8 mouse cellular contexts compared by ENCODE assay signal in the genomic region with DNA sequence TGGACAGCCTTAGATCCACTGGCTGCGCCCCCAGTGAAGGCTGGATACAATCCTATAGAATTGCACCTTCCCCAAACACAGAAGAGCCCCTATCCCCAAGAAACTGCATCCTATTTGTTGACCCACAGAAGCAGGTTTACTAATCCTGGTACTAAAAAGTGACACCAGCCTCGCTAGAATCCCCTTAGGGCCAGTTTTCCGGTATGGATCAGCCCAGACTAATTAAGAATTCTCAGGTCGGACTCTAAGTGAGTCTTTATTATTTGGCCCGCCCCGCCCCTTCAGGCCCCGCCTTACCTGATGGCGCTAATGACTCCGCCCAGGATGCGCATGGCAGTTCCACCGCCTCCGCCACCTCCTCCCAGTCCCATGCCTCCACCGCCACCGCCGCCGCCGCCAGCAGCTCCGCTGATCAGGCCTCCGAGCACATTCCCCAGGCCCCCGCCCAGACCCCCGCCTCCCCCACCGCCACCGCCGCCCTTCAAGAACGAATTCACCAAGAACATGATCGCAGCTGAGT. TPM values are rescaled to one million over a fixed set of nuclear protein-coding genes. Genes with fewer than 3 reads are reported as not detected.
DNase-seq lines count a peak whose midpoint lies in the region; ATAC-seq and TF ChIP-seq lines count a peak whose summit lies in the region.

No protein-coding gene starts in this region.

- peak overlapping the region; percentile 85 for H3K4me3 ChIP-seq in heart, embryonic 10.5 days
- H3K4me3 ChIP-seq in liver, embryonic 12.5 days, result peak overlapping the region; percentile 79
- H3K4me3 ChIP-seq in myocyte, result peak overlapping the region; percentile 83

- under 1% methylated on average over 26 of the region's 26 CpGs for WGBS in heart, embryonic 10.5 days
- 2% methylated on average over 26 of the region's 26 CpGs for WGBS in liver, embryonic 12.5 days (ENCODE audit: insufficient replicate concordance)

- peak; percentile 89 for DNase-seq in 416B (ENCODE audit: low read depth)
- DNase-seq in adrenal gland, adult 18-20 months (ENCODE audit: low spot score in 2 of 2), result peak; percentile 80 to 83
- peak; percentile 87 for DNase-seq in embryo, embryonic 9.5 days (ENCODE audit: extremely low spot score)
- peak; percentile 95 for DNase-seq in heart, embryonic 10.5 days (ENCODE audit: low spot score)
- peak; percentile 86 for DNase-seq in kidney, adult 9 months
- DNase-seq in spleen, postnatal 36 days (ENCODE audit: low spot score in 2 of 2), result peak; percentile 85 to 86

- peaks cover 40% of the 10 kb centered on the region for H3K4me1 ChIP-seq in heart, embryonic 10.5 days
- peaks cover 36% of the 10 kb centered on the region for H3K4me1 ChIP-seq in liver, embryonic 12.5 days

- peaks cover 38% of the 10 kb centered on the region for H3K36me3 ChIP-seq in heart, embryonic 10.5 days
- H3K36me3 ChIP-seq in liver, embryonic 12.5 days, result peaks cover 44% of the 10 kb centered on the region
- peaks cover 13% of the 10 kb centered on the region for H3K36me3 ChIP-seq in myocyte (ENCODE audit: control insufficient read depth, insufficient read depth)

- TF ChIP-seq POLR2A in myocyte (IDR thresholded peaks at IDR 0.05; ENCODE audit: insufficient read length, low read depth), result peak; percentile 76

- H3K4me2 ChIP-seq in liver, embryonic 12.5 days, result peak overlapping the region; percentile 88
- peak overlapping the region; percentile 86 for H3K4me2 ChIP-seq in myocyte (ENCODE audit: low read depth)

- peaks cover 22% of the 10 kb centered on the region for H3K79me2 ChIP-seq in myocyte (ENCODE audit: control insufficient read depth, insufficient read depth)

- no peaks in the 10 kb centered on the region for H3K9me3 ChIP-seq in heart, embryonic 10.5 days
- no peaks in the 10 kb centered on the region for H3K9me3 ChIP-seq in liver, embryonic 12.5 days (replicated peaks)

- H3K9ac ChIP-seq in liver, embryonic 12.5 days, result peak overlapping the region; percentile 87

- peak; percentile 80 for ATAC-seq in liver, embryonic 12.5 days

- peak overlapping the region; percentile 90 for H3K27ac ChIP-seq in heart, embryonic 10.5 days
- peak overlapping the region; percentile 92 for H3K27ac ChIP-seq in liver, embryonic 12.5 days

- H3K27me3 ChIP-seq in heart, embryonic 10.5 days (ENCODE audit: insufficient read depth, poor library complexity, severe bottlenecking), result no peaks in the 10 kb centered on the region
- H3K27me3 ChIP-seq in liver, embryonic 12.5 days (replicated peaks), result no peaks in the 10 kb centered on the region
- H3K27me3 ChIP-seq in myocyte (ENCODE audit: control insufficient read depth, insufficient read depth, insufficient read length), result no peaks in the 10 kb centered on the region

- H3ac ChIP-seq in myocyte (ENCODE audit: control insufficient read depth, insufficient read length), result peak overlapping the region; percentile 30

TF ChIP-seq in myocyte, 11 proteins besides CTCF, POLR2A, EP300 and RAD21:
- peak; percentile 68 for TF ChIP-seq POLR2AphosphoS2 (IDR thresholded peaks at IDR 0.05; ENCODE audit: insufficient read length, low read depth)
- no peak for TF ChIP-seq MYOD1 (IDR thresholded peaks at IDR 0.05; ENCODE audit: control insufficient read depth in 1 of 3, insufficient read length in 2 of 3, low read depth in 2 of 3)

RNA-seq across cellular contexts. Expression of gene Capns1, which starts 5.0 kb away (rescaled TPM):
- total RNA-seq in adrenal gland, adult 18-20 months (2021), result 100 to 1,000 TPM; 575 to 621 TPM
- 76.6 and 84.1 TPM in 2 replicates for polyA plus RNA-seq in heart, embryonic 10.5 days (2016; fragmentation: Nextera tagmentation; extraction: Ambion mirVana)
- 42.6 and 49.2 TPM in 2 replicates for polyA plus RNA-seq in liver, embryonic 12.5 days (2016; fragmentation: Nextera tagmentation; extraction: Ambion mirVana)
- polyA plus RNA-seq in myocyte (2012; fragmentation: generic; extraction: Trizol), result 622 TPM

RNA-seq across cellular contexts. Expression of gene Cox7a1, which starts 9.7 kb away (rescaled TPM):
- total RNA-seq in adrenal gland, adult 18-20 months (2021), result 100 to 1,000 TPM; 349 to 810 TPM
- polyA plus RNA-seq in heart, embryonic 10.5 days (2016; fragmentation: Nextera tagmentation; extraction: Ambion mirVana), result 163 and 277 TPM in 2 replicates
- 4.4 and 6.2 TPM in 2 replicates for polyA plus RNA-seq in liver, embryonic 12.5 days (2016; fragmentation: Nextera tagmentation; extraction: Ambion mirVana)
- 112 TPM for polyA plus RNA-seq in myocyte (2012; fragmentation: generic; extraction: Trizol)

RNA-seq across cellular contexts. Expression of gene Zfp146, which starts 24.1 kb away (rescaled TPM):
- 10 to 100 TPM; 48.5 to 54.2 TPM for total RNA-seq in adrenal gland, adult 18-20 months (2021)
- 8.6 and 9.5 TPM in 2 replicates for polyA plus RNA-seq in heart, embryonic 10.5 days (2016; fragmentation: Nextera tagmentation; extraction: Ambion mirVana)
- polyA plus RNA-seq in liver, embryonic 12.5 days (2016; fragmentation: Nextera tagmentation; extraction: Ambion mirVana), result 6.8 and 6.9 TPM in 2 replicates
- polyA plus RNA-seq in myocyte (2012; fragmentation: generic; extraction: Trizol), result 13.2 TPM

RNA-seq across cellular contexts. Expression of gene Polr2i, which starts 38.1 kb away (rescaled TPM):
- 10 to 100 TPM; 51.1 to 64.1 TPM for total RNA-seq in adrenal gland, adult 18-20 months (2021)
- polyA plus RNA-seq in heart, embryonic 10.5 days (2016; fragmentation: Nextera tagmentation; extraction: Ambion mirVana), result 122 and 127 TPM in 2 replicates
- polyA plus RNA-seq in liver, embryonic 12.5 days (2016; fragmentation: Nextera tagmentation; extraction: Ambion mirVana), result 73.4 and 79.5 TPM in 2 replicates
- polyA plus RNA-seq in myocyte (2012; fragmentation: generic; extraction: Trizol), result 174 TPM

RNA-seq across cellular contexts. Expression of gene Tbcb, which starts 38.4 kb away (rescaled TPM):
- 10 to 100 TPM; 86.2 to 93.6 TPM for total RNA-seq in adrenal gland, adult 18-20 months (2021)
- 212 and 246 TPM in 2 replicates for polyA plus RNA-seq in heart, embryonic 10.5 days (2016; fragmentation: Nextera tagmentation; extraction: Ambion mirVana)
- 75.0 and 77.3 TPM in 2 replicates for polyA plus RNA-seq in liver, embryonic 12.5 days (2016; fragmentation: Nextera tagmentation; extraction: Ambion mirVana)
- polyA plus RNA-seq in myocyte (2012; fragmentation: generic; extraction: Trizol), result 147 TPM

Comparison
In these comparisons a context has a peak if more than half of its experiments do, and no peak if none do; other contexts are left out.
1. Peak in every context shown above with its lines: DNase-seq, ATAC-seq, H3K4me3 ChIP-seq and H3K27ac ChIP-seq.
2. RNA of gene Cox7a1, which starts 9.7 kb away (polyA plus RNA-seq): 163 to 277 TPM in heart, embryonic 10.5 days and 112 TPM in myocyte (single experiment); 4.4 to 6.2 TPM in liver, embryonic 12.5 days; every median in the first group is over 10 times any median in the second.